Mouse (Mus musculus): ENCODE measurements around the gene Krtap16-3. TPM values are rescaled to one million over a fixed set of nuclear protein-coding genes. Genes with fewer than 3 reads are reported as not detected.

Gene Krtap16-3
- polyA plus RNA-seq (2012; rRNA removed), result not detected in 2 replicates

DNA sequence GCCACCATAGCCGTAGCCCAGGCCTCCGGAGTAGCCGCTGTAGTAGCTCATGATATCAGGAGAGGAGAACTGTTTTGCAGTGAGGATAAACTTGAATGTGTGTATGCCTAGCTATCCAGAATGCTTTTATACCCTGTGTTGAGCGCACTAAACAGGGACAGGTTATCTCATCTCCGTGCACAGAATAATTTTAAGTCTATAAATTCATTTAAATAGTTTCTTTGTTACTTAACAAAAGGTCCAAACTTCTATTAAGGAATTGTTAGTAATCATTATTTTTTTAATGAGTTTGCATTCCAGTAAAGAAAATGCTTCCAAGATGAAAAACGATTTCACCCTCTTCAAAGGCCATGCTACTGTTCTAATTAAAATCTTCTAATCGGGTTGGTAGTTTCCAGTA lies at the start of gene Krtap16-3:
Gene Krtap16-3, minus strand, starts transcription at position 101 of the 400 bp plus-strand sequence.
- 91% methylated on average over 7 of the region's 7 CpGs for WGBS
- TF ChIP-seq POLR2A (IDR thresholded peaks at IDR 0.05; ENCODE audit: borderline replicate concordance, insufficient read depth, low read length), result no peak
- TF ChIP-seq CTCF (IDR thresholded peaks at IDR 0.05; ENCODE audit: borderline replicate concordance, insufficient read depth, low read depth, low read length), result no peak
- no peak within 1 kb of the TSS for H3K27ac ChIP-seq (ENCODE audit: insufficient read depth, low read length)
- H3K4me1 ChIP-seq (ENCODE audit: control insufficient read depth, insufficient read depth, low read length), result no peaks in the 10 kb centered on the region
- no peak for DNase-seq
- H3K4me3 ChIP-seq (replicated peaks; ENCODE audit: insufficient read depth, low read depth, low read length), result no peak within 1 kb of the TSS
- H3K27me3 ChIP-seq (ENCODE audit: control insufficient read depth, insufficient read depth, low read length), result no peaks in the 10 kb centered on the region

DNA sequence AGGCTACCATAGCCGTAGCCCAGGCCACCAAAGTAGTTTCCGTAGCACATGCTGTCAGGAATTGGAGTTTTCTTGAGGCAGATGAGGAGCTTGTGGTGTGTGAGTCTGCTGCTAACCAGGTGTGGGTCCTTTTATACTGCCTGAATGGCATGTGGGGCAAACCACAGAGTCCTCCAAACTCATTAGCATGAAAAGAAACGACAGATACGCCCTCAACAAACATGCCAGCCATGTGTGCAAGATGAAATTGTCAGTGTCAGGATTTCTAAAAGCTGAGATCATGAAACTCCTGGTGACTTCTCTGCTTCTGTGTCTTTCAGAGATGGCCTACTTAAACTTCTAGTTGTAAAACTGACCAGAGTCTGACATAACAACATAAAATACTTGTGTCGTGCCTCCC lies 48.0 kb upstream of the Krtap16-3 start, which contains the start of gene Krtap22-2:
Gene Krtap22-2, minus strand, starts transcription at position 101 of the 400 bp plus-strand sequence.
- Histone ChIP-seq H3K4me3 (replicated peaks; ENCODE audit: insufficient read depth, low read depth, low read length) (no peak within 1 kb of the TSS), H3K4me1 (ENCODE audit: control insufficient read depth, insufficient read depth, low read length) (no peaks in the 10 kb centered on the region), H3K27me3 (ENCODE audit: control insufficient read depth, insufficient read depth, low read length) (no peaks in the 10 kb centered on the region), H3K27ac (ENCODE audit: insufficient read depth, low read length) (no peak within 1 kb of the TSS)
- DNase-seq, result no peak
- TF ChIP-seq CTCF (IDR thresholded peaks at IDR 0.05; ENCODE audit: borderline replicate concordance, insufficient read depth, low read depth, low read length), result no peak
- TF ChIP-seq POLR2A (IDR thresholded peaks at IDR 0.05; ENCODE audit: borderline replicate concordance, insufficient read depth, low read length), result no peak
- WGBS, result 76% methylated on average over 5 of the region's 5 CpGs

DNA sequence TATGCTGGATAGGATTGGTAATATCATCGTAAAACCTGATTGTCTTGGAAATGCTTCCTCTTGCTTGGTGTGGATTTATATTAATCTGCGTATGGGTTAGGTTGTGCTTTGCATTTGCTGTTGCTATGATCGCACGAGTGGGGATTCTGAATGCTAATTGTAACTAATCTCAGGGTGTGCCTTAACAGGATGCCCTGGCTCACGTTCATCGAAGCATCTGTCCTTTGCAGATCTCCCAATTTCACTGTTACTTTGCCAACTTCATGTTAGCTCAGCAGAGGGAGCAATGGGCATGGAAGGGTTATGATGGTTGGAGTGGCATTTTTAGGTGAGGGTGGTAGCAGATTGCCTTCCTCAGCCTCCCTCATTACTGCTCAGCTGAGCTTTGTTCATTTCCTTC lies 21.6 kb downstream of the Krtap16-3 start:
- 19% methylated on average over 6 of the region's 6 CpGs for WGBS
- TF ChIP-seq CTCF (IDR thresholded peaks at IDR 0.05; ENCODE audit: borderline replicate concordance, insufficient read depth, low read depth, low read length), result no peak
- TF ChIP-seq POLR2A (IDR thresholded peaks at IDR 0.05; ENCODE audit: borderline replicate concordance, insufficient read depth, low read length), result no peak
- DNase-seq, result no peak

DNA sequence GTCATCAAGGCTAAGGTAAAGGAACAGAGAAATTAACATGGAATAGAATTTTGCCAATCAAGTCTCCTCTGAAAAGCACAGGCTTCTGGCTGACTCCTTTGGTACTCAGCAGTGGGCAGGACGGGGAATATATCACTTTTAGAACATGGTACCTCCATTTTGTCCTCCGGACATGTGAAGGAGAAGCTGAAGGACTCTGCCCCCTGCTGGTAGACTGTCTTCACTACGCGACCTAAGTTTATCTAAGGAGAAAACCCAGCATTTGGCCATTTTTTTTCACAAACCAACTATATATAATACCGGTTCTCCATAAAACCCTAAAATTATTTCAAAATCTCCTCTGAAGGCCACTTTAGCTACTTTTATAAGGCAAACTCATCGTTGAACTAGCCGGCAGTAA lies 24.4 kb downstream of the Krtap16-3 start:
- WGBS, result 75% methylated on average over 7 of the region's 7 CpGs
- H3K27ac ChIP-seq (ENCODE audit: insufficient read depth, low read length), result no peak overlapping the region
- H3K27me3 ChIP-seq (ENCODE audit: control insufficient read depth, insufficient read depth, low read length), result no peaks in the 10 kb centered on the region
- no peak for DNase-seq
- TF ChIP-seq CTCF (IDR thresholded peaks at IDR 0.05; ENCODE audit: borderline replicate concordance, insufficient read depth, low read depth, low read length) (no peak), POLR2A (IDR thresholded peaks at IDR 0.05; ENCODE audit: borderline replicate concordance, insufficient read depth, low read length) (no peak)
- H3K4me1 ChIP-seq (ENCODE audit: control insufficient read depth, insufficient read depth, low read length), result no peaks in the 10 kb centered on the region
- no peak overlapping the region for H3K4me3 ChIP-seq (replicated peaks; ENCODE audit: insufficient read depth, low read depth, low read length)

More for the DNA sequence above, 21.6 kb downstream of the Krtap16-3 start:
- no peak overlapping the region for H3K4me3 ChIP-seq (replicated peaks; ENCODE audit: insufficient read depth, low read depth, low read length)
- H3K27ac ChIP-seq (ENCODE audit: insufficient read depth, low read length), result no peak overlapping the region
- H3K4me1 ChIP-seq (ENCODE audit: control insufficient read depth, insufficient read depth, low read length), result no peaks in the 10 kb centered on the region
- no peaks in the 10 kb centered on the region for H3K27me3 ChIP-seq (ENCODE audit: control insufficient read depth, insufficient read depth, low read length)

DNA sequence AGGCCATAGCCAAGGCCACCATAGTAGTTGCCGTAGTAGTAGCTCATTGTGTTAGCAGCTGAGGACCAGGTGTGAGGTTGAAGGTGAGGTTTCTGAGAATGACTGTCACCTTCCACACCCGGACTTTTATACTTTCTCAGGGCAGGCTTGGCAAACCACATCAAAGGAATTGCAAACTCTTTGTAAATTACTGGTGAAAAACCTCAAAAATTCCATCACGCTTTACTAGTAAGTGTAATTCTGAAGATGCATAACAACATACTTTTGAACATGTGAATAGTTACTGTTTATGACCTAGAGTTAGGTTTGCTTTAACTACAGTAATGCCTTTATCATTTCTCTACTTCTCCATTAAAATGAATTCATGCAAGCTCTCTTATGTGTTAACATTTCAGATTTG lies 30.5 kb downstream of the Krtap16-3 start, which contains the start of gene Krtap19-9b:
Gene Krtap19-9b, minus strand, starts transcription at position 101 of the 400 bp plus-strand sequence.
- WGBS, result 95% methylated on average over 3 of the region's 3 CpGs

More for the DNA sequence above, 30.5 kb downstream of the Krtap16-3 start, which contains the start of gene Krtap19-9b:
- H3K4me3 ChIP-seq (replicated peaks; ENCODE audit: insufficient read depth, low read depth, low read length), result no peak within 1 kb of the TSS
- H3K27me3 ChIP-seq (ENCODE audit: control insufficient read depth, insufficient read depth, low read length), result no peaks in the 10 kb centered on the region
- no peak within 1 kb of the TSS for H3K27ac ChIP-seq (ENCODE audit: insufficient read depth, low read length)
- DNase-seq, result no peak
- no peak for TF ChIP-seq POLR2A (IDR thresholded peaks at IDR 0.05; ENCODE audit: borderline replicate concordance, insufficient read depth, low read length)
- no peak for TF ChIP-seq CTCF (IDR thresholded peaks at IDR 0.05; ENCODE audit: borderline replicate concordance, insufficient read depth, low read depth, low read length)
- no peaks in the 10 kb centered on the region for H3K4me1 ChIP-seq (ENCODE audit: control insufficient read depth, insufficient read depth, low read length)

Other genes with a start within 250 kb of the Krtap16-3 start
- gene Krtap13-1, start 234.0 kb downstream of the Krtap16-3 start, polyA plus RNA-seq (2012; rRNA removed), result not detected in 2 replicates
- not detected in 2 replicates for gene Krtap13, start 211.2 kb downstream of the Krtap16-3 start, polyA plus RNA-seq (2012; rRNA removed)
- gene 2310034C09Rik, start 204.0 kb downstream of the Krtap16-3 start, polyA plus RNA-seq (2012; rRNA removed), result not detected in 2 replicates
- not detected in 2 replicates for gene 2310057N15Rik, start 188.7 kb downstream of the Krtap16-3 start, polyA plus RNA-seq (2012; rRNA removed)
- gene Gm5965, start 185.0 kb downstream of the Krtap16-3 start, polyA plus RNA-seq (2012; rRNA removed), result not detected in 2 replicates
- not detected in 2 replicates for gene Gm20741, start 150.7 kb downstream of the Krtap16-3 start, polyA plus RNA-seq (2012; rRNA removed)
- not detected in 2 replicates for gene Krtap15, start 142.7 kb downstream of the Krtap16-3 start, polyA plus RNA-seq (2012; rRNA removed)
- gene Krtap14, start 136.7 kb downstream of the Krtap16-3 start, polyA plus RNA-seq (2012; rRNA removed), result not detected in 2 replicates
- gene Krtap19-1, start 93.5 kb downstream of the Krtap16-3 start, polyA plus RNA-seq (2012; rRNA removed), result not detected in 2 replicates
- gene Krtap19-2, start 88.6 kb downstream of the Krtap16-3 start, polyA plus RNA-seq (2012; rRNA removed), result not detected in 2 replicates
- gene Krtap19-3, start 84.8 kb downstream of the Krtap16-3 start, polyA plus RNA-seq (2012; rRNA removed), result not detected in 2 replicates
- not detected in 2 replicates for gene Krtap19-4, start 77.8 kb downstream of the Krtap16-3 start, polyA plus RNA-seq (2012; rRNA removed)
- gene Krtap19-5, start 66.4 kb downstream of the Krtap16-3 start, polyA plus RNA-seq (2012; rRNA removed), result not detected in 2 replicates
- gene Krtap19-9b, start 30.6 kb downstream of the Krtap16-3 start, polyA plus RNA-seq (2012; rRNA removed), result not detected in 2 replicates
- not detected in 2 replicates for gene Krtap22-2, start 47.9 kb upstream of the Krtap16-3 start, polyA plus RNA-seq (2012; rRNA removed)
- not detected in 2 replicates for gene Gm10229, start 52.4 kb upstream of the Krtap16-3 start, polyA plus RNA-seq (2012; rRNA removed)
- not detected in 2 replicates for gene Krtap6-1, start 68.8 kb upstream of the Krtap16-3 start, polyA plus RNA-seq (2012; rRNA removed)
- not detected in 2 replicates for gene Gm10228, start 78.6 kb upstream of the Krtap16-3 start, polyA plus RNA-seq (2012; rRNA removed)
- gene Krtap6-5, start 85.0 kb upstream of the Krtap16-3 start, polyA plus RNA-seq (2012; rRNA removed), result not detected in 2 replicates
- gene 1110025L11Rik, start 101.1 kb upstream of the Krtap16-3 start, polyA plus RNA-seq (2012; rRNA removed), result not detected in 2 replicates
- gene Krtap6-3, start 121.1 kb upstream of the Krtap16-3 start, polyA plus RNA-seq (2012; rRNA removed), result not detected in 2 replicates
- not detected in 2 replicates for gene Gm6358, start 178.0 kb upstream of the Krtap16-3 start, polyA plus RNA-seq (2012; rRNA removed)
- gene Gm10061, start 188.2 kb upstream of the Krtap16-3 start, polyA plus RNA-seq (2012; rRNA removed), result not detected in 2 replicates
- not detected in 2 replicates for gene Gm9789, start 195.1 kb upstream of the Krtap16-3 start, polyA plus RNA-seq (2012; rRNA removed)
- gene Gm7735, start 206.6 kb upstream of the Krtap16-3 start, polyA plus RNA-seq (2012; rRNA removed), result not detected in 2 replicates
- gene 1110057P08Rik, start 211.9 kb upstream of the Krtap16-3 start, polyA plus RNA-seq (2012; rRNA removed), result not detected in 2 replicates
- gene Krtap20-2, start 243.0 kb upstream of the Krtap16-3 start, polyA plus RNA-seq (2012; rRNA removed), result not detected in 2 replicates

Measured in cerebellum, adult 2 months (tissue).